Mouse (Mus musculus) lung, postnatal 36 days (tissue): Measurements from ENCODE around the gene Cbfa2t2.

Source experiments
- DNase-seq: peaks from one replicate; pipeline ENCODE4 v3.0.0; 2022; ENCODE audit warnings: mixed read lengths

The Cbfa2t2 gene

DNA sequence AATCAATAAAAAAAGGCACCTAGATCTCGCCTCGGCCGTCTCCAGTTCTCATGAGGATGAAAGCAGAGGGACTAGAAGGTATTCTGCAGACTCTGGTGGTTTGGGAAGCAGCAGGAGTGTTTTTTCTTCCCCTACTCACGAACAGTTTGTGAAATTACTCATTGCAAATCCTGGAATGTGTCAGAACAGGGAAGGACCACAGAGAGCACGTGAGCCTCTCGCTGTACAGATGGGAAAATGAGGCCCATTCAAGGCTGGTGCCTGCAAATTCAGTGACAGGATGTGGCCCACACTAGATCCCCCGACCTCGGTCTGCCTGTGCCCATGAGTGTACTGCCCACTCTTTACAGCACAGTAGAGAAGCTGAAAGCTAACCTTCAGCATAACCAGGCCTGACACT lies 135.7 kb downstream of the Cbfa2t2 start:
- no peak for DNase-seq

GRCm38 (mm10) chr2:154572996-154573395 lies 136.7 kb downstream of the Cbfa2t2 start:
- DNase-seq, result no peak

DNA sequence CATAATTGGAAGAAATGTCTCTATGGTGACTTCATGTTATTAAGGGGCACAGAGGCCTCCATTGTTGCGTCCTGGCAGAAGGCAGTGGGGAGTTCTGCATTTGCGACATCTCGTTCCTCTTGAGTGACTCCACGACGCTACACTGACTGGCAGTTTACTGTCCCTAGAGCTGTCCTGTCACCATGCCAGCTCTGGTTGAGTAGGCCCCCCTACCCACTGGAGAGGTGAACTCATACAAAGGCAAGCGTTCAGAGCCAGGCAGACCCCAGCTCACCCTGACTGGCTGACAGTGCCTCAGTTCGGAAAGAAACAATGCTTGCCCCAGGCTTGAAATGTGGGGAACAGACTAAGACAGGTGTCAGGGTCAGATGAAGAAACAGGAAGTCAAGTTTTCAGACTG lies 138.0 kb downstream of the Cbfa2t2 start:
- DNase-seq, result no peak

- no peak for DNase-seq
Measured at GRCm38 (mm10) chr2:154576876-154577743, 140.8 kb downstream of the Cbfa2t2 start.

DNA sequence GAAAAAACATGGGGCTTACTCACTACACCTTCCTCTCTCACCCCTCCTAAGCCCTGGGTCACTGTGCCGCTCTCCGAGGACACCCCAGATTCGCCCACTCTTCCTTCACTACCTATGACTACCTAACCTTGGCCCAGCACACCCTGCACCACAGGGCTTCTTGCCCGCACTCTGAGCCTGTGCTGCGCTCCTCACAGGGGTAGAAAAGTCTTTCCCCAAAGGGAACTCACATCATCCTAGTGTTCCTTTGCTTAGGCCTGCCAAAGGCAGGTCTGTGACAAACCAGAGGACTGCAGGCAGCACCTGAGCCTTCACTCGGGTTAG lies 141.4 kb downstream of the Cbfa2t2 start:
- DNase-seq, result no peak

GRCm38 (mm10) chr2:154580586-154580985 lies 144.3 kb downstream of the Cbfa2t2 start:
- peak; percentile 42 for DNase-seq

GRCm38 (mm10) chr2:154581421-154581820 lies 145.1 kb downstream of the Cbfa2t2 start:
- DNase-seq, result no peak

DNA sequence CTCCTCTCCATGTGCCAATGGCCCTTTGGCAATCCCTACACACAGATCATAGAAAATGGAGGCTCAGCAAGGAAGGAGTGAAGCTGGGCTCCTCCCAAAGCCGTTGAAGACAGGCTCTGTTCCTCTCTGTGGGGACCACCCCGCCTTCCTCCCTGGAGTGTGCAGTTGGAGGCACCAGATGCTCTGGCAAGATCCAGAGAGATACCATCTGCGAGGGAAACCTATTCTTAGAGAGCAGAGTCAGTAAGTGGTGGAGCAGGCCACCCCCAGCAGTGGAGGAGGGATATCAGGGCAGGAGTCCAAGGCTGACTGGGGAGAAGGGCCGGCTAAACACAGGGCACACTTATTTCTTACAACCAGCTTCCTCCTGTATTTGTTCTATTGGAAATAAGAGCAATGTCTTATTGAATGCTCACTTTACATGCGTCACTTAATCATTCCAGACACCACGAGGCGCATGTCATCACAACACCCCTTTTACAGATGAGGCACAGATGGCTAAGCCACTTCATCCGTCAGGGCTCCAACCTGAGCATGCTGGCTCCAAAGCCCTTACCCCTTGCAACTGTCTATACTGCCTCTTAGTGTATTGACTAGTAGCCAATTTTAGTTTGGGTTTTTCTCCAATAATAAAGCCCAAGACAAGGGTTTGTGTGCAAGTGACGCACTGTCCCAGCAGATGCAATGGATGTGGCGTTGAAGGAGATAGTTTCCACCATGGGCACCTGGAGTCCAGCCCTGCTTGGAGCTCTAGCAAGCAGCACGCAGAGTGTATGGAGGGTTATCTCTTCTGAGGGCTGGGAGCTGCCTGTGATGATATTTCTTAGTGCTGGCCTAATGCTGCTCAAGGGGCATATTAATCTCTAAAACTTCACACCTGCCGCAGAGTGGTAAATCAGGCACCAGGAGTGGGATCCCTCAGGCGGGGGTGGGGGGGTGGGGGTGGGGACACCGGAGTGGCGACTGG lies 147.9 kb downstream of the Cbfa2t2 start:
- no peak for DNase-seq

DNA sequence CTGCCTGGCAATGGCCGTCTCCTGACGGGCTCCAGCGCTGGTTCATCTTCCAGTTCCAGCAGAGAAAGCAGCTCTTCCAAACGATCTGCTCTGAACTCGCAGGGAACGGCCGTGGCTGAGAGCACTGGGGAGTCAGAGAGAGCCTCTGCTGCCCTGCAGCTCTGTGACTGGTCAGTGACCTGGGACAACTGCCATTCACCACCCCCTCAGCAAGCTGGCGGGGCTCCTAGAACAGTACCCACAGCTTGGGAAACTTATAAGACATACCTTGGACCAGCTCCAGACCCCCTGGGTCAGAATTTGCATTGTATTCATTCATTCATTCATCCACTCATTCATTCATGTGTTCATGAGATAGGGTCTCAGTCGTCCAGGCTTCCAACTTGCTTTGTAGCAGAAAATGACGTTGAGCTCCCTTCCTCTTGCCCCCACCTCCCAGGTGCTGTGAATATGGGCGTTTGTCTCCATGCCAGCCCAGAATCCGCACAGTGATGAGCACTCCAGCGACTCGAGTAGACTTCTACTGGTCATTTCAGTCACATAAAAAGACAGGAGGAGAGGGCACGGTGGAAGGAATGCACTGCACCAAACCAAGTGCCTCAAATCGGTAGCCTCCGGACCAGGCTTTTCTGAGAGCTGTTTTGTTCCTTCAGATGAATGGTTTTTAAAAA lies 148.8 kb downstream of the Cbfa2t2 start:
- DNase-seq, result no peak

- peak; percentile 33 for DNase-seq
Measured at GRCm38 (mm10) chr2:154586405-154586804, 150.1 kb downstream of the Cbfa2t2 start.
